ENCODE assay signal across 7 mouse cellular contexts in the genomic region with DNA sequence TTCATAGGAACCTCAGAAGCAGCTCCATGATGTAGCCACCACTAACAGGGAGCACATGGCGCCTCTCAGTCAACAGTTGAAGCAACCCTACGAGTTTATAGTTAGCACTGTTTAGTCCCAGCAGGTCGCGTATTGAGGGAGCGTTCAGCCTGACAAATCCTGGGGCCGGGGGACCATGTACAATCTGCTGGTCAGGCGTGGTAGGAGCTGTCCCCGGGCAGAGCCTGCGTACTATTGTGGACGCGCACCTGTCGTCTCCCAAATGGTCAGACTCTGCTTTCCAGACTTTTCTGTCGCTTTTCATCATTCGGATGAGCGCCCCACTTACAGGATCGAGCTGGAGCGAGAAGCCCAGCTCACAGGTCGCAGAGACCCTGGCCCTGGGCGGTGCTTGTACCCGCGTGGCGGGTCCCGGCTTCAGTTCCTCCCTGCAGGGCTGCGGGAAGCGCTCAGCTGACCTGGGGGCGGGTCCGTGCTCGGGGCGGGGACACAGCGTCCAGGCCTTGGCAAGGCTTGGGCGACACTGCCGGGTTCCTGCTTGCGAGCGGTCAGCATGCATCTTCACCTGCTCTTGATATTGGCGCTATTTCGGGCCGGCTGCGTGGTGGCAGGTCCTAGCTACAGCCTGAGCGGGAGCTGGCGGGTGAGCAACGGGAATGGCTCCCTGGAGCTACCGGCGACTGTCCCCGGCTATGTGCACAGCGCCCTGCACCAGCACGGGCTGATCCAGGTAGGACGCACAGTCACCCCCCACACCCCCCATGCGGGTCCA. TPM values are rescaled to one million over a fixed set of nuclear protein-coding genes. Genes with fewer than 3 reads are reported as not detected.
DNase-seq lines count a peak whose midpoint lies in the region; ATAC-seq lines count a peak whose summit lies in the region.

Manba (plus strand) TSS at position 484 of the 772 bp plus-strand sequence.

- H3K9ac ChIP-seq in limb, embryonic 12.5 days (replicated peaks) = peak within 1 kb of the TSS; percentile 65
- peak within 1 kb of the TSS; percentile 66 for H3K9ac ChIP-seq in midbrain, embryonic 14.5 days (replicated peaks; ENCODE audit: low read length)

- peaks cover 18% of the 10 kb centered on the region for H3K27me3 ChIP-seq in limb, embryonic 12.5 days
- H3K27me3 ChIP-seq in midbrain, embryonic 14.5 days (ENCODE audit: control insufficient read depth, insufficient read depth, low read length) = no peaks in the 10 kb centered on the region

- peak; percentile 92 for DNase-seq in adrenal gland, adult 2 months
- DNase-seq in embryo, embryonic 11.5 days (ENCODE audit: low read depth, low spot score) = peak; percentile 38
- DNase-seq in kidney, adult 11 months = peak; percentile 82
- peak; percentile 76 for DNase-seq in midbrain, embryonic 14.5 days
- DNase-seq in spleen, adult 12 weeks (ENCODE audit: low spot score) = peak; percentile 49

- WGBS in limb, embryonic 12.5 days = 3% methylated on average over 48 of the region's 48 CpGs
- 2% methylated on average over 48 of the region's 48 CpGs for WGBS in midbrain, embryonic 14.5 days

- H3K4me1 ChIP-seq in limb, embryonic 12.5 days (replicated peaks) = peaks cover 5% of the 10 kb centered on the region; the same call in 1 of the 2 replicates
- H3K4me1 ChIP-seq in midbrain, embryonic 14.5 days (ENCODE audit: control insufficient read depth, insufficient read depth, low read length) = no peaks in the 10 kb centered on the region

- H3K9me3 ChIP-seq in limb, embryonic 12.5 days = no peaks in the 10 kb centered on the region
- no peaks in the 10 kb centered on the region for H3K9me3 ChIP-seq in midbrain, embryonic 14.5 days (ENCODE audit: control insufficient read depth, low read length)

- H3K4me3 ChIP-seq in limb, embryonic 12.5 days (replicated peaks) = peak within 1 kb of the TSS; percentile 60
- H3K4me3 ChIP-seq in midbrain, embryonic 14.5 days (replicated peaks; ENCODE audit: low read depth, low read length) = peak within 1 kb of the TSS; percentile 66

- ATAC-seq in granulocyte monocyte progenitor cell, adult 5-6 weeks (replicated peaks; ENCODE audit: poor library complexity, severe bottlenecking) = peak; percentile 94
- ATAC-seq in limb, embryonic 12.5 days (ENCODE audit: insufficient number of reproducible peaks, insufficient read depth, low FRiP score, low TSS enrichment, low read depth) = peak; percentile 85
- ATAC-seq in midbrain, embryonic 14.5 days (ENCODE audit: low FRiP score, low TSS enrichment) = peak; percentile 90

- H3K27ac ChIP-seq in limb, embryonic 12.5 days = no peak within 1 kb of the TSS
- peak within 1 kb of the TSS; percentile 20; the same call in 1 of the 2 replicates for H3K27ac ChIP-seq in midbrain, embryonic 14.5 days (replicated peaks; ENCODE audit: low read depth, low read length)

- peak within 1 kb of the TSS; percentile 97 for H3K4me2 ChIP-seq in limb, embryonic 12.5 days
- peak within 1 kb of the TSS; percentile 97 for H3K4me2 ChIP-seq in midbrain, embryonic 14.5 days (ENCODE audit: low read length)

- no peaks in the 10 kb centered on the region for H3K36me3 ChIP-seq in limb, embryonic 12.5 days
- no peaks in the 10 kb centered on the region for H3K36me3 ChIP-seq in midbrain, embryonic 14.5 days (ENCODE audit: control insufficient read depth, insufficient read depth, low read length)

RNA-seq across cellular contexts. Expression of gene Manba, which starts in this region (rescaled TPM):
- 10 to 100 TPM; 12.1 to 14.3 TPM for total RNA-seq in adrenal gland, adult 2 months (2021)
- polyA plus RNA-seq in adrenal gland, adult 2 months (2012; rRNA removed) = 4.0 and 5.6 TPM in 2 replicates
- 24.6 and 54.4 TPM in 2 replicates for total RNA-seq in granulocyte monocyte progenitor cell, adult 5-6 weeks (2014; fragmentation: Nextera tagmentation)
- total RNA-seq in granulocyte monocyte progenitor cell, adult 5-6 weeks (2017) = 33.6 and 38.8 TPM in 2 replicates
- 4.3 and 5.6 TPM in 2 replicates for polyA plus RNA-seq in limb, embryonic 12.5 days (2016; fragmentation: Nextera tagmentation; extraction: Ambion mirVana)
- 4.3 and 5.9 TPM in 2 replicates for polyA plus RNA-seq in midbrain, embryonic 14.5 days (2014; fragmentation: Nextera tagmentation; extraction: Ambion mirVana)

Comparison
In these comparisons a context has a peak if more than half of its experiments do, and no peak if none do; other contexts are left out.
1. DNase-seq: peak in every context shown above with its lines; median percentile 92 in adrenal gland, adult 2 months; 82 in kidney, adult 11 months; 76 in midbrain, embryonic 14.5 days; 49 in spleen, adult 12 weeks; 38 in embryo, embryonic 11.5 days.